Mouse (Mus musculus) kidney, adult 8-10 months (tissue): ENCODE results near the gene Olfr211.
"Not testable (repeated sequence)": the region's sequence is repeated elsewhere in the genome, so short reads cannot be mapped to it uniquely, and the experiment has no call there.

Experiments
- DNase-seq, 2 experiments: peaks; one replicate each; pipeline ENCODE4 v3.0.0; 2022

Olfr211 gene

DNA sequence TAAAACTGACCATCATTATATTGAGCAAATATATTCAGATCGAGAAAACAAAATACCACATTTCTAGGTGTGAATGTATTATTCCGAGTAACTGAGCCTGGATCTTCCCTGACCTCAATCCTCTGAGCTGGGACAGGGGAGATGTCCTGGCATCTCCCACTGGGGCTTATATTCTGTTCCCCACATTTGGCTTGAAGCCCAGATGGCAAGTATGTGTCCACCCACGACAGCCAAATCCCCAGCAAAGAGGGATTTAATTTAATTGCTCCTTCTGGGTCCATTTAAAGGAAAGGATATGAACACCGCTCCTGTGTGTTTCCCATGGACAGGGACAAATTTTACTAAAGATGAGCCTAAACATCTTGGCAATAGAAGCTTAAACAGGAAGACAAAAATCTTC is at the start of gene Olfr211:
Gene Olfr211, plus strand, starts transcription at position 301 of the 400 bp plus-strand sequence.
- DNase-seq: no peak

DNA sequence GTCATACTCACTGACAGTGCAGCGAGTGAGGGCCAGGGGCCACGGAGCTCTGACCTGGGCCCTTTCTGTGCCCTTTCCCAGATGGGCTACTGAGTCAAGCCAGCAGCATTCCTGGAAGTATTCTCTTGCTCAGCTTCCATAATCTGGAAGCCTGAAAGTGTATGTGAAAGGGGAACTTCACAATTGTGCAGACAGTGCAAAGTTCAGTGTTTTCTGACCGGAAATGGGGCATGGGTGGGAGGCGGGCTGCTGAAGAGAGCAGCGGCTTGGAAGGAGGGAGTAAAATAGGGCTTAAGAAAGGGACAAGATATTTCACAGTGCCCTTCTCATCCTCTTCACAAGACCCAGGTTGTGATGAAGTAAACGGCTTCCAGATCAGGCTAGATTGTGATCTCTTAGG is 49.4 kb upstream of the Olfr211 start:
- no peak for DNase-seq

DNA sequence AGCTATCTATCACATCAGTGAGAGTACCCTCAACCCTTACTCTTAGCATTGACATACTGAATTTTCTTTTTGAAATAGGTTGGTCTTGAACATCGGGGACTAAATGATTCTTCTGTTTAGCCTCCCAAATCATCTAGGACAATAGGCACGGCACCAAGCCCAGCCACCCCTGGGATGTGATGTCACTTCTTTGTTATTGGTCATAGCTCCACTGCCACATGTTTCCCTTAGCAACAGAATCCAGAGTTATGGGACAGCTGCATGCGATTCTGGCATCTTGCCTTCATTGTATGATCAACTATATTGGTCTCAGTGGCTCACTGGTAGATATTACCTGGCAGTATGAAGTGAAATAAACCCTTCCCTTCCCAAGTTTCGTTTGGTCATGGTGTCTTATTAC is 48.4 kb upstream of the Olfr211 start:
- DNase-seq: no peak

DNA sequence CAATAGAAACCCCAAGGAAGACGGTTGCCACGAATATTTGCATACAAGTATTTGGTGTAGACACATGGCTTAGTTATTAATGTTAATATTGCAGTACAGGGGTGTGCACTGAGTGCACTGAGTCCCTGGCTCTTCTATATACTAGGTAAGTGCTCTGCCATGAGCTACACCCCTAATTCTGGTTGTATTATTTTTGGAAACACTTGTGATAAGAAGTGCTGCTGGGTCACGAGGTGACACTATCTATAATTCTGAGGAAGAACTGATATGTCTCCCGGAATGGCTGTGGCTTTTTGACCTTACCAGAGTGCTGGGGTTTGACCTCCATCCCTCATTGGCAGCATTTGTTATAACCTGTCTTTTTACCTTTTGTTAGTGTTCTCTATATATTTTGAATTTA is 48.0 kb upstream of the Olfr211 start:
- DNase-seq: no peak

DNA sequence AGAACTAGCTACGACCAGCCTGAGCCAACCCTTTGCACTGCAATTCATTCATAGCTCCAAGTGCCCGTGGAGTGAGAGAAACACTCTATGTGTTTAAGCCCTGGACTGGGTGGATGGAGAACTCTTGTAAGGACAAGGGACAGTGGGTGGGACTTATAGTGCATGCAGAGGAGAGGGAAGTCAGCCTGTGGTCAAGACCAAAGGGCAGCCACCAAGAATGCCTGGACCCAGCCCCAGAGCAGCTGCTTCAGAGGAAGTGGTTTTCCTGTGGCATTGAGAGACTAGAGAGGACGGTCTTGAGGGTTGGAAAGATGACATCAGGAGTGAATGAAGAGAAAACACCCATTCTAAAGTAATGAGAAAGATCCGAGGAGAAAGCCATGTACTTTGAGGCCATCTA is 33.1 kb upstream of the Olfr211 start:
- peak; percentile 33 to 37 for DNase-seq

DNA sequence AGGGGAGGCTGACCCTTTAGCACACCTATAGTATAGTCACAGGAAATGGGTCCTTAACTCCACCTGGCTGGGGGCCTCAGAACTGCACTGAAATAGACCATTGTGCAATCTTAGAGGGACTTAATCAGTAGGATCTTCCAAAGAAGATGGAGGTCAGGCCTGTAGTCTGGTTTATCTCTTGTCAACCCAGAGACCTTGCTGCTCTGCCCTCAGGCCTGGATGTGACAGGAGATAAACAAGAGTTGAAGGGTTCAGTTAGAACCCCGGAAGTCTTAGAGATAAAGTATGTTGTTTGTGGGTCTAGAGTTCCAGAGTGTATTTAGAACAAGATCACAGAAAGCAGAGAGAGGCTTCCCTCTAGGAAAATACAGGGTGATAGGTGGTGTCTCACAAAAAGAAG is 32.4 kb upstream of the Olfr211 start:
- peak in 1 of 2 experiments; percentile 5 for DNase-seq

DNA sequence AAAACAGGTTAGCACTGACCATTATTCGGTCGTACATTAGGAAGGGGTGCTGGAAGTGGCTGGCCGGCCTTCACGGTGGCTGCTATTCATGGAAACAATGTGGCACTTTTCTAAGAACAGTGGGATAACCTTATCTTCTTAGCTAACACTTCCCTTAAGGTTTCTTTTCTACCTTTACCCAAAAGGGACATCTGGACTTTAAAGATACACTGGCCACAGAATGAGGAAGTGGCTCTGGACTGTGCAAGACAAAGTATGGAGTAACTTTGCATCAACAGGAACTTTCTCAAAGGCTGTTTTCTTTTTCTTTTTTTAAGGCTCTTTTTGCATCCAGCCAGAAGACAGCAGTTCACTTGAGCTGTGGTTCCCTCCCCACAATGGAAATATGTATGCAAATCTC is 30.2 kb upstream of the Olfr211 start:
- DNase-seq: no peak

DNA sequence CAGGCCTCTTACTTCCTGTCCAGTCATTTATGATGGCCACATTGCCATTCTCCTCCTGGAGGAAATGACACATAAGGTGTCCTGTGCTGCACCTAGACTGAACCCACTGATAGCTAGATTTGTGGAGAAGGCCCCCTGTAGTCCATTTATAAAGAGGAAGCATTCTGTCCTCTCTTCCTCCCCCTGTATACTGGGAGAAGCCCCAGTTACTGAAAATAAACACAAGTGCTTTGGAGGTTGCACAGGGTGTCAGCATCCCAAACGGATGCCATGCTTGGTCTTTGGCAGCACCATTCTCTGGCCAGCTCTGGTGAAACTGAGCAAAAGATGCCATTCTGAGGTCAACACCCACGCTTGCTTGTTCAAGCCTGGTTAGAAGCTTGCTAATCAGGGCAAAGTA is 29.7 kb upstream of the Olfr211 start:
- no peak for DNase-seq

DNA sequence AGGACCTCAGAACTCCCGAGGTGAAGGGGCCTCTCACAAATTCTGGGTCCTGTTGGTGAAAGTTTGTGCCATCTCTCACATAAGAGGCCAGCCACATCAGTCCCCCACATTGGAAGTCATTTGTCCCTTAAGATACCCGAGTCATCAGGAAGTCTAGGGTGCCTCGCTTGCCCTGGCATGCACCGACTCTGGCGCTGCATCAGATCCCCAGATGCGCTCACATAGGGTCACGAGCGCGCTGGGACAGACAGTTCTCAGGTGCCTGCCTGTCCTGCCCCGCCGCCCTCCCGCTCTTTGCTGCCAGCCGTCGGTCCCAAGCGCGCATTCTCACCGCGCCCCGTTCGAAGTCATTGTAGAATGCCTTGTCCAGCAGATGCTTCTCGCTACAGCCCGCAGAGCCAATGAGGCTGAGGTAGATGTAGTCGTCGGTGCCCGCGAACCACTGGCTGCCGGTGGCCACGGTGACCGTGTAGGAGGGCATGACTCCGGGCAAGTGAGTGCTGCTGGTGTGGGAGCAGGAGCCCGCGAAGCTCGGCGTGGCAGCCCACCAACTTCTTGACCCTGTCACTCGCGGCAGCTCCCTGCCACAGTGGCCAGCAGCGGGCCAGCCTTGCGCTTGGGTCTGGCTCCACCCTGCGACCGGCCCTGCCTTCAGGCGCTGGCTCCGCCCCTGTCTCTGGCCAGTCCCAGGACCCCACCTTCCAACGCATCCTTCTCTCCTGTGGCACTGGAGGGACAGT is 28.2 kb upstream of the Olfr211 start, which contains the start of gene Alox5:
Gene Alox5, minus strand, starts transcription at position 635 of the 740 bp plus-strand sequence.
- DNase-seq: peak in 1 of 2 experiments; percentile 4

DNA sequence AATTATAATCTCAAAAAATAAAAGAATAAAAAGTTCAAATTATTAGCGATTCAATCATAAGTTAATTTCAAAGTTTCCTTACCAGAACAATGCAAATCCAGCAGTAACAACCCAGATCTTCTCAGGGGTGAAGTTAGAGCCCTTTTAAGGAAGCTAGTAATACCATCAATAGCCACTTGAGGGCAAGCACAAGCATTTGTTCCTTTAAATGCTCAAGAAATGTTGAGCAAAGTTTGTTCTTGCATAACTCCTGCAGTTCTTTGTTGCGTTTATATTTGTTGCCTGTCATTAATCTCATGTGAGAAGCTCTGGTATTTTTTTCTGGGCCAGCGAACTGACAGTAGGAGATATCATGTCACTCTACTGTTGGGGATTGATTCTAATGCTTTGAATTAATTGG is 20.8 kb upstream of the Olfr211 start:
- peak in 1 of 2 experiments; percentile 8 for DNase-seq

DNA sequence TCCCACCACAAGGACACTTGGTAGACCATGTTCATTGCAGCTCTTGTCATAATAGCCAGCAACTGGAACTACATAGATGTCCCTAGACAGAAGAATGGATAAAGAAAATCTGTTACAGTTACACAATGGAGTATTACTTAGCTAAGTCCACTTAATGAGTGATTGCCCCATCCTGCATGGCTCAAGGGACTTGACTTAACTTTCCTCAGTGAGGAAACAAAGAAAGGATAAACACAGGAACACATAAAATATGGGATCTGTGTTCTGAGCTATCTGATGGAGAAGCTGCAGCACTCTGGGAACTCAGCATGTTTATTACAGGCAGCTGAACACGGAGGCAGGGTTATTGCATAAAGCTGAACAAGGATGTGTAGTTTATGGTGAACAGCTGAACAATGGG is 3.8 kb upstream of the Olfr211 start:
- DNase-seq: no peak

DNA sequence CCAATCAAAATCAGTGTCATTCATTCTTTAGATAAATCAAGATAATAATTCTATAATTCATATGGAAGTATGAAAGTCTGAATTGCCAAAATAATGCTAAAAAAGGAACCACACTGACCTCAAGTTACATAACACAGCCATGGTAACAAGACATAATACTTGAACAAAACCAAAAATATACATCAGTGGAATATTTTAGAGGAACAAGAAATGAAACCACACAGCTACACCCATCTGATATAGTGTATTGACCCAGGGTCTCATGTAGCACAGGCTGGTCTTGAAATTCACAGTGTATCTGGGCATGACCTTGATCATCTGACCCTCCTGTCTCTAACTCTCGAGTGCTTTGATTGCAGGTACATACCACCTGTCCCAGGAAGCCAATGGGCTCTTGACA is 2.1 kb upstream of the Olfr211 start:
- DNase-seq: no peak

DNA sequence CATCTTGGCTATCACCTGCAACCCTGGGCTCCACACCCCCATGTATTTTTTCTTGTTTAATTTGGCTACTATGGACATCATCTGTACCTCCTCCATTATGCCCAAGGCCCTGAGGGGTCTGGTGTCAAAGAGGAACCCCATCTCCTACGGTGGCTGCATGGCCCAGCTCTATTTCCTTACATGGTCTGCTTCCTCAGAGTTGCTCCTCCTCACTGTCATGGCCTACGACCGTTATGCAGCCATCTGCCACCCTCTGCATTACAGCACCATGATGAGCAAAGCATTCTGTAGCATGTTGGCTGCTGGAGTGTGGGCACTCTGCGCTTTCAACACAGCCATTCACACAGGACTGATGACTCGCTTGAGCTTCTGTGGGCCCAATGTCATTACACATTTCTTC is 4.9 kb downstream of the Olfr211 start:
- DNase-seq: no peak

DNA sequence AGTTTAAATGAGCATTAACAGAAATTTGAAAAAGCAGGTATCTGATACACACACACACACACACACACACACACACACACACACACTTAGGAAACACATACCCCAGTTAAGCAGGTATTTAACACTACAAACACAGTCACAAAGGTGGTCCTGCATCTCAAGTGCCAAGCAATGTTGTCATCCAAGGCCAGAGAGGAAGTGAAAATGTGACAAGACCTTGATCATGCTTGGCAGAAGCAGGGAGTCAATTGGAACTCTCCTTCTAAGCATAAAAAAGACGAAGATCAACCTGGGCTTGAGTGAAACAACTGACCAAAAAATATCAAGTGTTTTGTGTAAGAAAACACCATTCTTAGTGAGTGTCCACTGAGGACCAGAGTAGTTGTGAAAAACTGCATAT is 7.1 kb downstream of the Olfr211 start:
- DNase-seq: no peak

DNA sequence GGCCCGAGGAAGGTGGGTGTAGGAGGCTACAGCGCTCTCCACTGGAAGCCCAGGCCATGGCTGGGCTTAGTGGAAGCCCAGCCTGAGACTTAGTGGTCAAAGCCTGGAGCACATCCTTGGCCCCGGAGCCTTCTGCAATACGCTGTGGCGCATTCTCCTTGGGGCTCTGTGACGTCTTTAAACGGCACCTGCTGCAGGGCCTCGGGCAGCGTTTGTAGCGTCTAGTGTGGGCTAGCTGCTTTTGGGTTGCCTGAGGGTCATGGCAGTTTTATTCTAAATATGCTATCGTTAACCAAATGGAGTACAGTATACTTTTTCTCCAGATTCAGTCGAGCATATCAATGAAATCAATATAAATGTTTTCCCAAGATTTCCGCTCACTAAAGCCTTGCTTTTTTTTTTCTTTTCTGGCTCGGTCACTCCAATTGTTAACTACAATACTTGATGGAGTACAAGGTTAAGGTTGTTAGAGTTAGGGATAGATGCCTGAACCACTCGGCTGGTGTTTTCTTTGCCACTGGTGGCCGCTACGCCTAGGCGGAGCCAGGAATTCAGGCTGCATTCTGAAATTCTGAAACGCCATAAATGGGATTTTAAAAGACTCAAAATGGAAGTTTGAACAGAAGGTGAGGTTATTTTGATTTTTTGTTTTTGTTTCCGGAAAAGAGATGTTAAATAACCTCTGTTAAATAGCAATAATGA is 17.6 kb downstream of the Olfr211 start, which contains the start of gene Olfr212:
Gene Olfr212, plus strand, starts transcription at position 215 of the 702 bp plus-strand sequence.
- not testable (repeated sequence) for DNase-seq

DNA sequence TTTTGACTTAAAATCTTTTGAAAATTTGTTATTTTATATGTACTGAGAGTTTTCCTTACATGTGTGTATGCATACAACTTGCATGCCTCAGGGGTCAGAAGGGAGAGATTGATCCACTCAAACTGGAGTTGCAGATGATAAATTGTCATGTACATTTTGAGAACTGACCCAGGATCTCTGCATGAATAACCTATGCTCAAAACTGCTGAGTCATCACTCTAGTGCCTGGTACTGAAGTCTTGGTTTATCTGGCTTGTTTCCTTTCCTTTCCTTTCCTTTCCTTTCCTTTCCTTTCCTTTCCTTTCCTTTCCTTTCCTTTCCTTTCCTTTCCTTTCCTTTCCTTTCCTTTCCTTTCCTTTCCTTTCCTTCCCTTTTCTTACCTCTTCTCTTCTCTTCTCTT is 25.9 kb downstream of the Olfr211 start:
- no peak for DNase-seq

DNA sequence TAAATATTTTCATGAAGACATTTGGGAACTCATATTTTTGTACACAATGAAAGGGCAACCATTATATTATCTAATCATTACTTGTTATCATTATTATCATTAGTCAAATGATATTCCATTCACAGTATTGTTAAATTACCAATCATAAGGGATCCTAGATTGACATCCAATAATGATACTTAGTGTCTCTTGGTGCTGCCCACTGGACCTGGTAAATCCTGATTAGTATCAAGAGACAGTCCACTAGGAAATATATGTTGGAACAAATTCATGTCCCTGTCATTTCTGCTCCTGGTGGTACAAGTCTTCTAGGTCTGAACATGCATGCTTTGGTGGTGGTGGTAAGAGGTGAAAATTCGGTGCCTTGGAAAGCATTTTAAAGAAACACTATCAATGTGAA is 49.3 kb downstream of the Olfr211 start, which contains the start of gene Olfr213:
Gene Olfr213, plus strand, starts transcription at position 301 of the 400 bp plus-strand sequence.
- no peak for DNase-seq

DNA sequence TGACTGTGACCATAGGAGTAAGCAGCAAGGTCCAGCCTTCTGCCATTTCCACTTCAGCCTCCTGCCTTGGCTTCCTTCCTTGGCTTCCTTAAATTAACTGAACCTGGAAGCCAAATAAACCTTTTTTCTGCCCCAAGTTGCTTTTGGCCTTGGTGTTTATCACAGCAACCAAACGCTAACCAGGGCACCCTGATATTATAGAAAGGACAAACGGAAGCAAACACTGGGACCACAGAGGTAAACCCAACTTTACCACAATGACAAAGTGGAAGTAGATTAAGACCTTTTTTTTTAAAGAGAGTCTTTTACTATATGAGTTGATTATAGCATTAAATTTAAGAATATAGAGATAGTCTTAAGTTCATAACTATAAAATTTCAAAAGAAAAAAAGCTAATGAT is 53.6 kb downstream of the Olfr211 start:
- no peak for DNase-seq
